Mouse (Mus musculus) liver, embryonic 13.5 days (tissue): Measurements from ENCODE around the gene Wdr81. TPM values are rescaled to one million over a fixed set of nuclear protein-coding genes. Genes with fewer than 3 reads are reported as not detected.

Experiments used
- microRNA counts: library from miRNA; unstranded; fragments of <30 nt; microRNA quantifications from one replicate; lab custom pipeline; 2016
- microRNA-seq: library from miRNA; unstranded; fragments of <30 nt; microRNA quantifications from one replicate; pipeline ENCODE4, GENCODE M21; 2016
- polyA plus RNA-seq: library from polyadenylated mRNA; unstranded; fragments of >200 nt; fragmentation: Nextera tagmentation; extraction: Ambion mirVana; gene quantifications from 2 replicates; pipeline ENCODE4 v1.2.1, GENCODE M21; 2015

The Wdr81 gene
- polyA plus RNA-seq, 1 experiment from 2014 or later: 18.5 TPM

MicroRNA genes within 50 kb of the gene (microRNA counts, 519-probe panel; counts per million panel counts)
- microRNA mmu-miR-22 (lab: Ali Mortazavi, UCI): 7,061 counts per million, percentile 90 among the panel's probes with 10 or more counts

Small RNAs within 50 kb of the gene (microRNA-seq; reads per million reads assigned to microRNA genes)
- gene Mir22: 13,202 reads per million, percentile 96 among the genes with 10 or more reads in this experiment

Other genes with a start within 250 kb of the Wdr81 start
- gene Rpa1, start 106.4 kb downstream of the Wdr81 start, polyA plus RNA-seq: 113 and 137 TPM in 2 replicates
- gene Smyd4, start 106.3 kb downstream of the Wdr81 start, polyA plus RNA-seq: 5.1 and 6.6 TPM in 2 replicates
- gene Serpinf1, start 32.0 kb downstream of the Wdr81 start, polyA plus RNA-seq: 179 and 181 TPM in 2 replicates
- 372 and 430 TPM in 2 replicates for gene Serpinf2, start 15.1 kb downstream of the Wdr81 start, polyA plus RNA-seq
- gene Tlcd2, start 7.0 kb upstream of the Wdr81 start, polyA plus RNA-seq: 18.7 and 18.8 TPM in 2 replicates
- gene Prpf8, start 32.1 kb upstream of the Wdr81 start, polyA plus RNA-seq: 28.2 and 31.5 TPM in 2 replicates
- 1.4 and 1.6 TPM in 2 replicates for gene Rilp, start 55.4 kb upstream of the Wdr81 start, polyA plus RNA-seq
- gene Scarf1, start 58.8 kb upstream of the Wdr81 start, polyA plus RNA-seq: 2.6 and 3.0 TPM in 2 replicates
- 3.7 and 5.9 TPM in 2 replicates for gene Slc43a2, start 77.0 kb upstream of the Wdr81 start, polyA plus RNA-seq
- 33.2 and 38.3 TPM in 2 replicates for gene Pitpna, start 133.4 kb upstream of the Wdr81 start, polyA plus RNA-seq
- gene Inpp5k, start 176.3 kb upstream of the Wdr81 start, polyA plus RNA-seq: 12.9 and 13.9 TPM in 2 replicates
- 18.3 and 23.0 TPM in 2 replicates for gene Myo1c, start 195.8 kb upstream of the Wdr81 start, polyA plus RNA-seq
- gene Crk, start 224.5 kb upstream of the Wdr81 start, polyA plus RNA-seq: 37.1 and 41.6 TPM in 2 replicates